Mouse (Mus musculus) liver, embryonic 14.5 days (tissue): ENCODE data around the gene Tmed10. TPM values are rescaled to one million over a fixed set of nuclear protein-coding genes. Genes with fewer than 3 reads are reported as not detected.

ENCODE experiments used
- ATAC-seq: fragments of 200-750 bp; cut with Nextera tagmentation; 2 replicates; pipeline ENCODE4 v1.8.0; 2017; ENCODE audit warnings: moderate number of reproducible peaks, mild to moderate bottlenecking, moderate library complexity; ENCODE audit not compliant: insufficient read depth
- DNase-seq, 3 experiments: peaks; one replicate each; pipeline ENCODE4 v3.0.0-alpha.2; 2012 to 2013; ENCODE audit warnings: low read depth in 3 of 3, low spot score in 3 of 3
- H3K27ac ChIP-seq: fragments of 300-500 bp; sonication (generic); 2 replicates; pipeline ENCODE4 v1.5.1; 2014; ENCODE audit warnings: moderate library complexity, mild to moderate bottlenecking, control low read depth, inconsistent platforms
- H3K27me3 ChIP-seq: fragments of 300-500 bp; sonication (generic); 2 replicates; pipeline ENCODE4 v1.6.1; 2014; ENCODE audit warnings: mild to moderate bottlenecking, low read length, moderate library complexity; ENCODE audit not compliant: control insufficient read depth, insufficient read depth
- H3K36me3 ChIP-seq: fragments of 300-500 bp; sonication (generic); replicated peaks from 2 replicates; pipeline ENCODE4 v1.6.1; 2014; ENCODE audit warnings: low read depth; ENCODE audit not compliant: control insufficient read depth, insufficient read depth
- H3K4me1 ChIP-seq, 2 experiments: fragments of 200-500 bp in 1 of 2; fragments of 300-500 bp in 1 of 2; sonication (generic) in 1 of 2; replicated peaks; 2 replicates each; pipeline ENCODE4 v1.6.1; 2012 to 2014; ENCODE audit warnings: antibody characterized with exemption in 1 of 2, inconsistent platforms in 1 of 2, low read length in 1 of 2; ENCODE audit not compliant: control insufficient read depth in 2 of 2, insufficient read depth in 2 of 2
- H3K4me2 ChIP-seq: fragments of 300-500 bp; sonication (generic); 2 replicates; pipeline ENCODE4 v1.6.1; 2014; ENCODE audit warnings: low read depth, mild to moderate bottlenecking, control low read depth, moderate library complexity
- H3K4me3 ChIP-seq, 2 experiments: fragments of 200-500 bp in 1 of 2; fragments of 300-500 bp in 1 of 2; sonication (generic) in 1 of 2; 2 replicates each; pipeline ENCODE4 v1.5.1; 2012 to 2014; ENCODE audit warnings: low read depth in 2 of 2, low read length in 2 of 2, mild to moderate bottlenecking in 2 of 2, control low read depth in 1 of 2, inconsistent platforms in 1 of 2, moderate library complexity in 1 of 2; ENCODE audit not compliant: insufficient read depth in 1 of 2
- H3K9ac ChIP-seq: fragments of 300-500 bp; sonication (generic); replicated peaks from 2 replicates; pipeline ENCODE4 v1.6.1; 2014; ENCODE audit warnings: mild to moderate bottlenecking, control low read depth, moderate library complexity
- H3K9me3 ChIP-seq: fragments of 300-500 bp; sonication (generic); 2 replicates; pipeline ENCODE4 v1.6.1; 2016; ENCODE audit warnings: low read length, mixed read lengths; ENCODE audit not compliant: control insufficient read depth
- CTCF ChIP-seq: IDR thresholded peaks from 2 replicates; pipeline ENCODE4 v1.5.1; 2016; ENCODE audit warnings: antibody characterized with exemption, low read depth, control low read depth
- EP300 ChIP-seq: IDR thresholded peaks from 2 replicates; pipeline ENCODE4 v1.6.1; 2016; ENCODE audit warnings: antibody characterized with exemption, low read depth
- WGBS: fragments of 180-500 bp; shearing (Covaris S2); extraction: QIAGEN DNeasy Blood & Tissue Kit; methylation state at CpG from one replicate; pipeline ENCODE4 v1.1.7; 2014; ENCODE audit not compliant: insufficient replicate concordance; 5-methylcytosine and 5-hydroxymethylcytosine counted together
- polyA plus RNA-seq, 2 experiments: library from polyadenylated mRNA; depleted of rRNA in 1 of 2; stranded (reverse) in 1 of 2; unstranded in 1 of 2; fragments of >200 nt; fragmentation: Nextera tagmentation in 1 of 2; extraction: Ambion mirVana in 1 of 2; gene quantifications; 2 replicates each; pipeline versions ENCODE4 v1.2.1 to v1.2.3; 2012 to 2014

The Tmed10 gene
- polyA plus RNA-seq, 2 experiments = 67.2 to 175 TPM

- no peaks in the 10 kb centered on the region for H3K27me3 ChIP-seq
- no peaks in the 10 kb centered on the region for H3K9me3 ChIP-seq
- WGBS = 51% methylated on average over 4 of the region's 4 CpGs
- H3K4me3 ChIP-seq = no peak overlapping the region
- ATAC-seq = no peak
- no peak for DNase-seq
- no peak overlapping the region for H3K9ac ChIP-seq
- H3K36me3 ChIP-seq = peaks cover 73% of the 10 kb centered on the region
- no peak overlapping the region for H3K27ac ChIP-seq
- TF ChIP-seq EP300 = no peak
- TF ChIP-seq CTCF = no peak
- no peak overlapping the region for H3K4me2 ChIP-seq
- no peaks in the 10 kb centered on the region for H3K4me1 ChIP-seq
These were observed 69.9 kb downstream of the Tmed10 start for GRCm38 (mm10) chr12:85304725-85305124.

- no peak for TF ChIP-seq EP300
- no peak for TF ChIP-seq CTCF
- H3K9me3 ChIP-seq = no peaks in the 10 kb centered on the region
- no peaks in the 10 kb centered on the region for H3K4me1 ChIP-seq
- no peak overlapping the region for H3K27ac ChIP-seq
- no peak for DNase-seq
- WGBS = 89% methylated on average over 2 of the region's 2 CpGs
- H3K9ac ChIP-seq = no peak overlapping the region
- H3K27me3 ChIP-seq = no peaks in the 10 kb centered on the region
- H3K4me2 ChIP-seq = no peak overlapping the region
- H3K4me3 ChIP-seq = no peak overlapping the region
- H3K36me3 ChIP-seq = peaks cover 63% of the 10 kb centered on the region
- no peak for ATAC-seq
These were observed 71.4 kb downstream of the Tmed10 start for GRCm38 (mm10) chr12:85303256-85303655.

- DNase-seq (no peak), ATAC-seq (no peak)
- H3K27ac ChIP-seq = no peak overlapping the region
- peaks cover 30% of the 10 kb centered on the region for H3K36me3 ChIP-seq
- H3K9ac ChIP-seq = no peak overlapping the region
- no peaks in the 10 kb centered on the region for H3K27me3 ChIP-seq
- 81% methylated on average over 1 of the region's 1 CpGs for WGBS
- H3K4me1 ChIP-seq = no peaks in the 10 kb centered on the region
- no peak for TF ChIP-seq CTCF
- H3K9me3 ChIP-seq = no peaks in the 10 kb centered on the region; the same call in 1 of the 2 replicates
- H3K4me3 ChIP-seq = no peak overlapping the region
- no peak overlapping the region for H3K4me2 ChIP-seq
These were observed 75.8 kb downstream of the Tmed10 start for GRCm38 (mm10) chr12:85298835-85299180.

GRCm38 (mm10) chr12:85298127-85298834, 76.4 kb downstream of the Tmed10 start:
- TF ChIP-seq EP300 (no peak), CTCF (no peak)
- Histone ChIP-seq H3K9me3 (no peaks in the 10 kb centered on the region; the same call in 1 of the 2 replicates), H3K4me3 (no peak overlapping the region), H3K27ac (no peak overlapping the region), H3K4me1 (no peaks in the 10 kb centered on the region), H3K4me2 (no peak overlapping the region), H3K36me3 (peaks cover 25% of the 10 kb centered on the region), H3K27me3 (no peaks in the 10 kb centered on the region), H3K9ac (no peak overlapping the region)
- no peak for DNase-seq
- 64% methylated on average over 11 of the region's 11 CpGs for WGBS
- no peak for ATAC-seq

- H3K27me3 ChIP-seq = no peaks in the 10 kb centered on the region
- H3K9me3 ChIP-seq = no peaks in the 10 kb centered on the region; the same call in 1 of the 2 replicates
- no peak overlapping the region for H3K9ac ChIP-seq
- H3K27ac ChIP-seq = no peak overlapping the region
- no peak for TF ChIP-seq EP300
- TF ChIP-seq CTCF = no peak
- H3K4me3 ChIP-seq = no peak overlapping the region
- H3K36me3 ChIP-seq = peaks cover 20% of the 10 kb centered on the region
- 66% methylated on average over 10 of the region's 10 CpGs for WGBS
- ATAC-seq (no peak), DNase-seq (no peak)
- no peak overlapping the region for H3K4me2 ChIP-seq
- H3K4me1 ChIP-seq = no peaks in the 10 kb centered on the region
These were observed 77.2 kb downstream of the Tmed10 start for GRCm38 (mm10) chr12:85297345-85297997.
